Mouse (Mus musculus) CH12.LX (cell line): ENCODE measurements at regions not wholly inside any gene's neighbourhood (a gene's known extent, or its start where the extent isn't known, plus 50 kb on each side); places are given as distances from the start of the nearest gene placed in this dataset.

Experiments
- DNase-seq: peaks from one replicate; pipeline ENCODE4 v3.0.0-alpha.2; 2013; ENCODE audit errors: extremely low read depth
- H3K27ac ChIP-seq: 2 replicates; pipeline ENCODE4 v1.5.1; 2012; ENCODE audit warnings: low read depth, mild to moderate bottlenecking, control low read depth, moderate library complexity; ENCODE audit not compliant: insufficient read depth
- H3K27me3 ChIP-seq: replicated peaks from 2 replicates; pipeline ENCODE3; 2012; ENCODE audit warnings: inconsistent platforms
- H3K36me3 ChIP-seq, 2 experiments: replicated peaks in 1 of 2; 2 replicates each; pipeline versions ENCODE3 to v1.6.1; 2012; ENCODE audit warnings: inconsistent platforms in 1 of 2, low read length in 1 of 2, mild to moderate bottlenecking in 1 of 2, mixed read lengths in 1 of 2, moderate library complexity in 1 of 2; ENCODE audit not compliant: control insufficient read depth in 1 of 2, insufficient read depth in 1 of 2
- H3K4me1 ChIP-seq, 2 experiments: 2 replicates each; pipeline ENCODE4 v1.6.1; 2012; ENCODE audit warnings: inconsistent platforms in 1 of 2, moderate library complexity in 1 of 2; ENCODE audit not compliant: insufficient read depth in 2 of 2, control insufficient read depth in 1 of 2
- H3K4me2 ChIP-seq: 2 replicates; pipeline ENCODE4 v1.6.1; 2012; ENCODE audit warnings: low read depth, mild to moderate bottlenecking, control low read depth; ENCODE audit not compliant: poor library complexity, insufficient read depth, severe bottlenecking
- H3K4me3 ChIP-seq, 3 experiments: fragments of 150-350 bp in 1 of 3; sonication (generic) in 1 of 3; replicated peaks in 1 of 3; 2 replicates each; pipeline versions ENCODE3 to v1.5.1; 2011 to 2012; ENCODE audit warnings: low read depth in 2 of 3, low read length in 2 of 3, mild to moderate bottlenecking in 2 of 3, moderate library complexity in 2 of 3, control low read depth in 1 of 3, improper control_type of control experiment in 1 of 3, inconsistent platforms in 1 of 3, mixed read lengths in 1 of 3; ENCODE audit not compliant: poor library complexity in 1 of 3
- H3K79me2 ChIP-seq: replicated peaks from 2 replicates; pipeline ENCODE4 v1.6.1; 2012; ENCODE audit warnings: mild to moderate bottlenecking, moderate library complexity; ENCODE audit not compliant: control insufficient read depth, poor library complexity, insufficient read depth, severe bottlenecking; ENCODE audit errors: extremely low read depth
- H3K9ac ChIP-seq: 2 replicates; pipeline ENCODE4 v1.6.1; 2012; ENCODE audit warnings: low read depth, mild to moderate bottlenecking, control low read depth, moderate library complexity; ENCODE audit not compliant: insufficient read depth
- H3K9me3 ChIP-seq: replicated peaks from 2 replicates; pipeline ENCODE3; 2012; ENCODE audit warnings: low read length, inconsistent platforms, mixed read lengths
- BHLHE40 ChIP-seq: IDR thresholded peaks from 2 replicates; pipeline ENCODE4 v1.6.1; 2011; ENCODE audit warnings: mild to moderate bottlenecking, low read depth, low read length, improper control_type of control experiment
- EP300 ChIP-seq: IDR thresholded peaks from 2 replicates; pipeline ENCODE4 v1.6.1; 2011; ENCODE audit warnings: low read length, improper control_type of control experiment
- HCFC1 ChIP-seq: IDR thresholded peaks from 2 replicates; pipeline ENCODE4 v1.6.1; 2012; ENCODE audit warnings: low read depth, mild to moderate bottlenecking, inconsistent platforms, low read length, improper control_type of control experiment
- KAT2A ChIP-seq: IDR thresholded peaks from 2 replicates; pipeline ENCODE4 v1.6.1; 2012; ENCODE audit warnings: low read length, improper control_type of control experiment, inconsistent platforms; ENCODE audit not compliant: insufficient replicate concordance
- MAFK ChIP-seq: IDR thresholded peaks from 2 replicates; pipeline ENCODE4 v1.6.1; 2011; ENCODE audit warnings: low read length, improper control_type of control experiment; ENCODE audit not compliant: insufficient replicate concordance
- NRF1 ChIP-seq: IDR thresholded peaks from 2 replicates; pipeline ENCODE4 v1.6.1; 2014; ENCODE audit warnings: low read depth, mild to moderate bottlenecking, inconsistent platforms, low read length, improper control_type of control experiment, moderate library complexity
- SMC3 ChIP-seq: IDR thresholded peaks from 2 replicates; pipeline ENCODE4 v1.6.1; 2011; ENCODE audit warnings: low read depth, low read length, improper control_type of control experiment
- ZC3H11A ChIP-seq: IDR thresholded peaks from 2 replicates; pipeline ENCODE4 v1.6.1; 2012; ENCODE audit warnings: low read depth, mild to moderate bottlenecking, inconsistent platforms, low read length, improper control_type of control experiment
- ZKSCAN1 ChIP-seq: IDR thresholded peaks from 2 replicates; pipeline ENCODE4 v1.6.1; 2012; ENCODE audit warnings: low read depth, inconsistent platforms, low read length, improper control_type of control experiment, borderline replicate concordance
- ZMIZ1 ChIP-seq: IDR thresholded peaks from 2 replicates; pipeline ENCODE4 v1.6.1; 2012; ENCODE audit warnings: low read depth, mild to moderate bottlenecking, inconsistent platforms, low read length, improper control_type of control experiment
- dilution Hi-C: fragments of 300-500 bp; cut with MboI; formaldehyde crosslinking; loops from 2 replicates; pipeline ENCODE4 v1.14.3; 2020; ENCODE audit warnings: low sequenced_read_pairs; ENCODE audit not compliant: extremely low pct_unique_long_range_greater_than_20kb, extremely low pct_ligation_motif_present
- in situ Hi-C: fragments of 300-500 bp; cut with MboI; formaldehyde crosslinking; loops from 3 replicates; pipeline ENCODE4 v1.14.3; 2019; ENCODE audit warnings: low sequenced_read_pairs, low pct_ligation_motif_present, low pct_unique_long_range_greater_than_20kb, mixed read lengths

GRCm38 (mm10) chr2:133467170-133468168 is 84.5 kb upstream of the Bmp2 start:
- in situ Hi-C loops, result no loop called here
- no peaks in the 10 kb centered on the region for H3K36me3 ChIP-seq
- H3K27ac ChIP-seq, result no peak overlapping the region
- no peaks in the 10 kb centered on the region for H3K79me2 ChIP-seq
- peaks cover 2% of the 10 kb centered on the region for H3K9me3 ChIP-seq
- no peak overlapping the region for H3K4me2 ChIP-seq
- H3K4me1 ChIP-seq, result no peaks in the 10 kb centered on the region
- H3K4me3 ChIP-seq, result no peak overlapping the region
- TF ChIP-seq MAFK, result no peak
- no peak for TF ChIP-seq EP300
- TF ChIP-seq SMC3, result no peak
- TF ChIP-seq ZKSCAN1, result no peak
- TF ChIP-seq ZC3H11A, result no peak
- no peak for TF ChIP-seq ZMIZ1
- TF ChIP-seq, all 38 proteins: peak for 0
- Histone ChIP-seq H3K27me3 (no peaks in the 10 kb centered on the region), H3K9ac (no peak overlapping the region)
- dilution Hi-C loops, result no loop called here
- no peak for DNase-seq

DNA sequence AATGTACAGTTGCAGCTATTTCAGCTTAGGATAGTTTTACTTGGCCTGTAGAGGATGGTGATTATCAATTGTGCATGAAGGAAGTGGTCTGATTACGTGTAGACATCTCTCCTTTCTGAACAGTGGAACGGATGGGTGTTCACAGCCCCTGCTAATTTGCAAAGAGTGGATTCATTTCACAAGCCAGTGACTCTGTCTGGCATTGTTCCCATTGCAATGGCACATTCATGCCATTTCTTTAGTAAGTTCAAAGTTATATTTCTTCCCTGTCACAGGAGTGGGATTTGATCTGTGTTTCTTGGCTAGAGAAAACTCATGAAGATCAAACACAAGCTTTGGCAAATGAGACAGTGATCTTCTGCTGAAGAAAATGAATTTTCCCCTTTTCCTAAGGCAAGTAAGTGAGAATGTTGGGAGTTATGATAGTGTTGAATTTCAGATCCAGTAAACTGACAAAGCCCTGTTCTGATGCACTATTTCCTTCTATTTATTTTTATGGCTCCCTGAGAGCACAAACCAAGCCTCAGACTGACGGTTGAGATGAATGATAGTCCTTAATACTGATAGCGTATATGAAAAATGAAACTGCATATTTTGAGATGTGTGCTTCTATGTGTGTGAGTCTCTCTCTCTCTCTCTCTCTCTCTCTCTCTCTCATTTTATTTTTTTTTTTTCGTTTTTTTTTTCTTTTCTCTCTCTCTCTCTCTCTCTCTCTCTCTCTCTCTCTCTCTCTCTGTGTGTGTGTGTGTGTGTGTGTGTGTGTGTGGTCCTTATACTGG is 78.8 kb upstream of the Bmp2 start:
- in situ Hi-C loops, result no loop called here
- TF ChIP-seq SMC3 (no peak), NRF1 (no peak), HCFC1 (no peak), KAT2A (no peak), BHLHE40 (no peak)
- Histone ChIP-seq H3K36me3 (no peaks in the 10 kb centered on the region), H3K4me3 (no peak overlapping the region), H3K9ac (no peak overlapping the region), H3K4me2 (no peak overlapping the region), H3K27me3 (no peaks in the 10 kb centered on the region), H3K79me2 (no peaks in the 10 kb centered on the region), H3K27ac (no peak overlapping the region), H3K4me1 (no peaks in the 10 kb centered on the region; a peak in 1 of 4 replicates), H3K9me3 (no peaks in the 10 kb centered on the region)
- no peak for DNase-seq
- dilution Hi-C loops, result no loop called here
